8 mouse cellular contexts compared by ENCODE assay signal in genomic region chr11:69994401-69995090, GRCm38 (mm10). TPM values are rescaled to one million over a fixed set of nuclear protein-coding genes. Genes with fewer than 3 reads are reported as not detected.
DNase-seq lines count a peak whose midpoint lies in the region; ATAC-seq and TF ChIP-seq lines count a peak whose summit lies in the region.

No protein-coding gene starts in this region.

- peak overlapping the region; percentile 1; the same call in 1 of the 2 replicates for H3K4me3 ChIP-seq in kidney, embryonic 15.5 days (replicated peaks)
- no peak overlapping the region for H3K4me3 ChIP-seq in forebrain, postnatal 0 days (ENCODE audit: low read depth, low read length)
- peak overlapping the region; percentile 95 for H3K4me3 ChIP-seq in midbrain, embryonic 12.5 days

- no peaks in the 10 kb centered on the region for H3K27me3 ChIP-seq in kidney, embryonic 15.5 days
- no peaks in the 10 kb centered on the region for H3K27me3 ChIP-seq in forebrain, postnatal 0 days (ENCODE audit: insufficient read depth, low read length)
- no peaks in the 10 kb centered on the region for H3K27me3 ChIP-seq in midbrain, embryonic 12.5 days

- peak overlapping the region; percentile 59; the same call in 1 of the 2 replicates for H3K4me2 ChIP-seq in kidney, embryonic 15.5 days
- no peak overlapping the region for H3K4me2 ChIP-seq in forebrain, postnatal 0 days (ENCODE audit: low read depth)
- peak overlapping the region; percentile 60 for H3K4me2 ChIP-seq in midbrain, embryonic 12.5 days (replicated peaks)

- peak; percentile 7 for DNase-seq in cerebellum, adult 11 months
- no peak for DNase-seq in cerebellum, adult 18-20 months
- DNase-seq in kidney, postnatal 36 days = no peak
- no peak for DNase-seq in forebrain, postnatal 0 days
- no peak for DNase-seq in thymus, postnatal 10 days (ENCODE audit: low spot score in 2 of 2)
- DNase-seq in adrenal gland, adult 8-10 months = no peak

- no peak overlapping the region for H3K27ac ChIP-seq in kidney, embryonic 15.5 days
- no peak overlapping the region for H3K27ac ChIP-seq in forebrain, postnatal 0 days (ENCODE audit: low read depth, low read length)
- H3K27ac ChIP-seq in midbrain, embryonic 12.5 days (replicated peaks) = 0 out of 2 replicates have a peak overlapping the region, but pooled peaks have one; percentile 10

- peak; percentile 35; the same call in 1 of the 2 replicates for TF ChIP-seq CTCF in forebrain, postnatal 0 days (IDR thresholded peaks at IDR 0.05; ENCODE audit: low read depth)

- H3K9me3 ChIP-seq in kidney, embryonic 15.5 days (replicated peaks) = no peaks in the 10 kb centered on the region
- no peaks in the 10 kb centered on the region for H3K9me3 ChIP-seq in forebrain, postnatal 0 days (ENCODE audit: low read length)
- no peaks in the 10 kb centered on the region for H3K9me3 ChIP-seq in midbrain, embryonic 12.5 days

- WGBS in kidney, embryonic 15.5 days = 83% methylated on average over 11 of the region's 11 CpGs
- 83% methylated on average over 11 of the region's 11 CpGs for WGBS in forebrain, postnatal 0 days
- 87% methylated on average over 11 of the region's 11 CpGs for WGBS in midbrain, embryonic 12.5 days

- no peak overlapping the region for H3K9ac ChIP-seq in kidney, embryonic 15.5 days
- no peak overlapping the region for H3K9ac ChIP-seq in forebrain, postnatal 0 days
- H3K9ac ChIP-seq in midbrain, embryonic 12.5 days (replicated peaks) = no peak overlapping the region

- H3K4me1 ChIP-seq in kidney, embryonic 15.5 days = peaks cover 46% of the 10 kb centered on the region
- peaks cover 17% of the 10 kb centered on the region for H3K4me1 ChIP-seq in forebrain, postnatal 0 days (ENCODE audit: insufficient read depth)
- peaks cover 33% of the 10 kb centered on the region for H3K4me1 ChIP-seq in midbrain, embryonic 12.5 days

- no peak for ATAC-seq in kidney, embryonic 15.5 days (replicated peaks; ENCODE audit: low FRiP score)
- no peak for ATAC-seq in forebrain, postnatal 0 days
- no peak for ATAC-seq in midbrain, embryonic 12.5 days (ENCODE audit: low FRiP score, low read depth)

- H3K36me3 ChIP-seq in kidney, embryonic 15.5 days = peaks cover 48% of the 10 kb centered on the region
- peaks cover 37% of the 10 kb centered on the region for H3K36me3 ChIP-seq in forebrain, postnatal 0 days (ENCODE audit: insufficient read depth)
- H3K36me3 ChIP-seq in midbrain, embryonic 12.5 days = peaks cover 41% of the 10 kb centered on the region

RNA-seq across cellular contexts. Expression of gene Phf23, which starts 1.0 kb away (rescaled TPM):
- 75.8 and 78.8 TPM in 2 replicates for polyA plus RNA-seq in kidney, embryonic 15.5 days (2015; fragmentation: Nextera tagmentation; extraction: Ambion mirVana)
- total RNA-seq in forebrain, postnatal 0 days (2014; rRNA removed) = 47.6 and 52.7 TPM in 2 replicates
- 48.0 and 49.7 TPM in 2 replicates for polyA plus RNA-seq in forebrain, postnatal 0 days (2015; fragmentation: Nextera tagmentation; extraction: Ambion mirVana)
- 89.4 and 96.5 TPM in 2 replicates for polyA plus RNA-seq in midbrain, embryonic 12.5 days (2016; fragmentation: Nextera tagmentation; extraction: Ambion mirVana)
- total RNA-seq in adrenal gland, adult 8-10 months (2022) = 10 to 100 TPM; 55.7 to 61.0 (median 58.4) TPM

RNA-seq across cellular contexts. Expression of gene Gabarap, which starts 3.6 kb away (rescaled TPM):
- polyA plus RNA-seq in kidney, embryonic 15.5 days (2015; fragmentation: Nextera tagmentation; extraction: Ambion mirVana) = 447 and 450 TPM in 2 replicates
- 246 and 261 TPM in 2 replicates for total RNA-seq in forebrain, postnatal 0 days (2014; rRNA removed)
- 574 and 668 TPM in 2 replicates for polyA plus RNA-seq in forebrain, postnatal 0 days (2015; fragmentation: Nextera tagmentation; extraction: Ambion mirVana)
- 552 and 567 TPM in 2 replicates for polyA plus RNA-seq in midbrain, embryonic 12.5 days (2016; fragmentation: Nextera tagmentation; extraction: Ambion mirVana)
- total RNA-seq in adrenal gland, adult 8-10 months (2022) = 100 to 1,000 TPM; 369 to 430 (median 397) TPM

RNA-seq across cellular contexts. Expression of gene Dvl2, which starts 5.8 kb away (rescaled TPM):
- 38.2 and 43.2 TPM in 2 replicates for polyA plus RNA-seq in kidney, embryonic 15.5 days (2015; fragmentation: Nextera tagmentation; extraction: Ambion mirVana)
- total RNA-seq in forebrain, postnatal 0 days (2014; rRNA removed) = 31.9 and 43.9 TPM in 2 replicates
- polyA plus RNA-seq in forebrain, postnatal 0 days (2015; fragmentation: Nextera tagmentation; extraction: Ambion mirVana) = 12.7 and 15.7 TPM in 2 replicates
- 45.3 and 49.2 TPM in 2 replicates for polyA plus RNA-seq in midbrain, embryonic 12.5 days (2016; fragmentation: Nextera tagmentation; extraction: Ambion mirVana)
- total RNA-seq in adrenal gland, adult 8-10 months (2022) = 10 to 100 TPM; 13.4 to 27.1 (median 20.5) TPM

RNA-seq across cellular contexts. Expression of gene Elp5, which starts 12.2 kb away (rescaled TPM):
- 116 and 120 TPM in 2 replicates for polyA plus RNA-seq in kidney, embryonic 15.5 days (2015; fragmentation: Nextera tagmentation; extraction: Ambion mirVana)
- 115 and 124 TPM in 2 replicates for total RNA-seq in forebrain, postnatal 0 days (2014; rRNA removed)
- 187 and 198 TPM in 2 replicates for polyA plus RNA-seq in forebrain, postnatal 0 days (2015; fragmentation: Nextera tagmentation; extraction: Ambion mirVana)
- 127 and 131 TPM in 2 replicates for polyA plus RNA-seq in midbrain, embryonic 12.5 days (2016; fragmentation: Nextera tagmentation; extraction: Ambion mirVana)
- 10 to 100 TPM; 56.9 to 87.4 (median 73.6) TPM for total RNA-seq in adrenal gland, adult 8-10 months (2022)

RNA-seq across cellular contexts. Expression of gene Ctdnep1, which starts 13.6 kb away (rescaled TPM):
- 31.0 and 31.7 TPM in 2 replicates for polyA plus RNA-seq in kidney, embryonic 15.5 days (2015; fragmentation: Nextera tagmentation; extraction: Ambion mirVana)
- 29.7 and 41.4 TPM in 2 replicates for total RNA-seq in forebrain, postnatal 0 days (2014; rRNA removed)
- polyA plus RNA-seq in forebrain, postnatal 0 days (2015; fragmentation: Nextera tagmentation; extraction: Ambion mirVana) = 21.2 and 23.2 TPM in 2 replicates
- 21.4 and 27.5 TPM in 2 replicates for polyA plus RNA-seq in midbrain, embryonic 12.5 days (2016; fragmentation: Nextera tagmentation; extraction: Ambion mirVana)
- total RNA-seq in adrenal gland, adult 8-10 months (2022) = 100 to 1,000 TPM; 109 to 125 (median 120) TPM
